Mouse (Mus musculus) bone marrow macrophage, adult 2 months (primary cell): ENCODE results near the gene Serpina3i.

Experiments used
- CTCF ChIP-seq: IDR thresholded peaks from 2 replicates; pipeline ENCODE4 v1.5.1; 2012; ENCODE audit warnings: low read depth, mild to moderate bottlenecking, low read length, moderate library complexity
- POLR2A ChIP-seq: IDR thresholded peaks from 2 replicates; pipeline ENCODE4 v1.6.1; 2012; ENCODE audit warnings: mild to moderate bottlenecking, low read depth, low read length, borderline replicate concordance

DNA sequence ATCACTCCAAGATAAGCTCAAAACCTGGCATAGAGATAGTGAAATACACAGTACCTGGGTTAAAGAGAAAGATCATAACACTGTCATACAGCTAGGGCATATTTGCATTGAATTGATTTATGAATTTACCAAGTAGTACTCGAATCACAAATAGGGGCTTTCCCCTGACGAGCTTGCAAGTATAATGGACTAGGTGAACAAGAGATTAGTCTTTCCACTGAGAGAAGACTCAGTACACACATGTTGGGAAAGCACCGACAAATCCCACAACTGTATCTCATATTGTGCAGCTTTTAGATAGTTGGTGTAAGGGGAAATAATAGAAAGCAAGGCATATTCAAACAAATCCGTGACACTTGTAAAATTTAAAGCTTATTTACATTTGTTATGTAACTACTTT, 43.1 kb downstream of the Serpina3i start:
- TF ChIP-seq CTCF (no peak), POLR2A (no peak)
